Mouse (Mus musculus) hindbrain, embryonic 13.5 days (tissue): Measurements from ENCODE around the gene Amph. TPM values are rescaled to one million over a fixed set of nuclear protein-coding genes. Genes with fewer than 3 reads are reported as not detected.

Experiments used
- ATAC-seq: fragments of 200-750 bp; cut with Nextera tagmentation; 2 replicates; pipeline ENCODE4 v1.8.0; 2017; ENCODE audit warnings: moderate TSS enrichment; ENCODE audit not compliant: low FRiP score
- H3K27ac ChIP-seq: fragments of 300-500 bp; sonication (generic); 2 replicates; pipeline ENCODE4 v1.5.1; 2015; ENCODE audit warnings: inconsistent platforms, mild to moderate bottlenecking, moderate library complexity
- H3K27me3 ChIP-seq: fragments of 300-500 bp; sonication (generic); 2 replicates; pipeline ENCODE4 v1.6.1; 2015; ENCODE audit warnings: mild to moderate bottlenecking, inconsistent platforms
- H3K36me3 ChIP-seq: fragments of 300-500 bp; sonication (generic); 2 replicates; pipeline ENCODE4 v1.6.1; 2015; ENCODE audit warnings: mild to moderate bottlenecking, inconsistent platforms
- H3K4me1 ChIP-seq: fragments of 300-500 bp; sonication (generic); replicated peaks from 2 replicates; pipeline ENCODE4 v1.6.1; 2015; ENCODE audit warnings: inconsistent platforms
- H3K4me2 ChIP-seq: fragments of 300-500 bp; sonication (generic); 2 replicates; pipeline ENCODE4 v1.6.1; 2015; ENCODE audit warnings: inconsistent platforms, mild to moderate bottlenecking, moderate library complexity
- H3K4me3 ChIP-seq: fragments of 300-500 bp; sonication (generic); 2 replicates; pipeline ENCODE4 v1.5.1; 2015; ENCODE audit warnings: mild to moderate bottlenecking, inconsistent platforms
- H3K9ac ChIP-seq: fragments of 300-500 bp; sonication (generic); 2 replicates; pipeline ENCODE4 v1.6.1; 2015; ENCODE audit warnings: mild to moderate bottlenecking, inconsistent platforms
- H3K9me3 ChIP-seq: fragments of 300-500 bp; sonication (generic); 2 replicates; pipeline ENCODE4 v1.6.1; 2016; ENCODE audit warnings: inconsistent platforms
- WGBS: fragments of 180-500 bp; shearing (Covaris S2); methylation state at CpG from one replicate; pipeline ENCODE4 v1.1.7; 2015; 5-methylcytosine and 5-hydroxymethylcytosine counted together
- polyA plus RNA-seq: library from polyadenylated mRNA; unstranded; fragments of >200 nt; fragmentation: Nextera tagmentation; extraction: Ambion mirVana; gene quantifications from 2 replicates; pipeline ENCODE4 v1.2.1, GENCODE M21; 2015

Amph gene
- polyA plus RNA-seq, 1 experiment from 2014 or later, result 42.8 TPM

GRCm38 (mm10) chr13:18987266-18987665 lies 39.3 kb downstream of the Amph start:
- 46% methylated on average over 4 of the region's 4 CpGs for WGBS
- Histone ChIP-seq H3K4me1 (0 out of 2 replicates have a peak, but pooled peaks cover 5% of the 10 kb centered on the region), H3K27ac (no peak overlapping the region), H3K9me3 (no peaks in the 10 kb centered on the region), H3K9ac (no peak overlapping the region), H3K36me3 (no peaks in the 10 kb centered on the region), H3K27me3 (no peaks in the 10 kb centered on the region), H3K4me3 (no peak overlapping the region), H3K4me2 (no peak overlapping the region)
- no peak for ATAC-seq

GRCm38 (mm10) chr13:18988323-18988722 lies 40.3 kb downstream of the Amph start:
- WGBS, result 77% methylated on average over 4 of the region's 4 CpGs
- no peak overlapping the region for H3K4me2 ChIP-seq
- ATAC-seq, result no peak
- H3K27me3 ChIP-seq, result no peaks in the 10 kb centered on the region
- H3K36me3 ChIP-seq, result no peaks in the 10 kb centered on the region
- H3K4me3 ChIP-seq, result no peak overlapping the region
- H3K9ac ChIP-seq, result no peak overlapping the region
- no peak overlapping the region for H3K27ac ChIP-seq
- H3K9me3 ChIP-seq, result no peaks in the 10 kb centered on the region
- 0 out of 2 replicates have a peak, but pooled peaks cover 5% of the 10 kb centered on the region for H3K4me1 ChIP-seq

GRCm38 (mm10) chr13:18989185-18989714 lies 41.2 kb downstream of the Amph start:
- Histone ChIP-seq H3K27ac (no peak overlapping the region), H3K4me2 (no peak overlapping the region), H3K27me3 (no peaks in the 10 kb centered on the region), H3K9me3 (no peaks in the 10 kb centered on the region), H3K4me3 (no peak overlapping the region), H3K36me3 (no peaks in the 10 kb centered on the region), H3K4me1 (0 out of 2 replicates have a peak, but pooled peaks cover 5% of the 10 kb centered on the region), H3K9ac (no peak overlapping the region)
- WGBS, result 24% methylated on average over 8 of the region's 8 CpGs
- ATAC-seq, result peak; percentile 21; the same call in 1 of the 2 replicates

- Histone ChIP-seq H3K4me1 (no peaks in the 10 kb centered on the region), H3K4me2 (no peak overlapping the region), H3K27ac (no peak overlapping the region), H3K36me3 (no peaks in the 10 kb centered on the region), H3K9me3 (no peaks in the 10 kb centered on the region), H3K27me3 (no peaks in the 10 kb centered on the region), H3K4me3 (no peak overlapping the region), H3K9ac (no peak overlapping the region)
- ATAC-seq, result no peak
- 95% methylated on average over 9 of the region's 9 CpGs for WGBS
Measured at GRCm38 (mm10) chr13:19002502-19002901, 54.5 kb downstream of the Amph start.

GRCm38 (mm10) chr13:19004406-19004805 lies 56.4 kb downstream of the Amph start:
- no peak overlapping the region for H3K4me3 ChIP-seq
- H3K9me3 ChIP-seq, result no peaks in the 10 kb centered on the region
- no peaks in the 10 kb centered on the region for H3K4me1 ChIP-seq
- H3K27ac ChIP-seq, result no peak overlapping the region
- H3K4me2 ChIP-seq, result no peak overlapping the region
- H3K36me3 ChIP-seq, result no peaks in the 10 kb centered on the region
- H3K27me3 ChIP-seq, result no peaks in the 10 kb centered on the region
- ATAC-seq, result no peak
- H3K9ac ChIP-seq, result no peak overlapping the region
- 75% methylated on average over 5 of the region's 5 CpGs for WGBS

GRCm38 (mm10) chr13:19008440-19008839 lies 60.4 kb downstream of the Amph start:
- ATAC-seq, result no peak
- Histone ChIP-seq H3K27ac (no peak overlapping the region), H3K9ac (no peak overlapping the region), H3K4me2 (no peak overlapping the region), H3K4me1 (no peaks in the 10 kb centered on the region), H3K36me3 (no peaks in the 10 kb centered on the region), H3K4me3 (no peak overlapping the region), H3K27me3 (no peaks in the 10 kb centered on the region), H3K9me3 (no peaks in the 10 kb centered on the region)
- WGBS, result 82% methylated on average over 3 of the region's 3 CpGs

- H3K4me1 ChIP-seq, result no peaks in the 10 kb centered on the region
- H3K4me2 ChIP-seq, result no peak overlapping the region
- H3K27me3 ChIP-seq, result no peaks in the 10 kb centered on the region
- WGBS, result 94% methylated on average over 4 of the region's 4 CpGs
- no peak overlapping the region for H3K9ac ChIP-seq
- no peak overlapping the region for H3K27ac ChIP-seq
- H3K9me3 ChIP-seq, result no peaks in the 10 kb centered on the region
- no peak for ATAC-seq
- H3K36me3 ChIP-seq, result no peaks in the 10 kb centered on the region
- no peak overlapping the region for H3K4me3 ChIP-seq
Measured at GRCm38 (mm10) chr13:19014825-19015375, 66.9 kb downstream of the Amph start.

- Histone ChIP-seq H3K4me1 (no peaks in the 10 kb centered on the region), H3K36me3 (no peaks in the 10 kb centered on the region), H3K9ac (no peak overlapping the region), H3K9me3 (no peaks in the 10 kb centered on the region), H3K27ac (no peak overlapping the region), H3K4me2 (no peak overlapping the region), H3K4me3 (no peak overlapping the region), H3K27me3 (no peaks in the 10 kb centered on the region)
- ATAC-seq, result no peak
- WGBS, result 85% methylated on average over 2 of the region's 2 CpGs
Measured at GRCm38 (mm10) chr13:19021529-19021928, 73.5 kb downstream of the Amph start.

GRCm38 (mm10) chr13:19022310-19022709 lies 74.3 kb downstream of the Amph start:
- Histone ChIP-seq H3K36me3 (no peaks in the 10 kb centered on the region), H3K4me1 (no peaks in the 10 kb centered on the region), H3K4me2 (no peak overlapping the region), H3K9me3 (no peaks in the 10 kb centered on the region), H3K27ac (no peak overlapping the region), H3K4me3 (no peak overlapping the region), H3K27me3 (no peaks in the 10 kb centered on the region), H3K9ac (no peak overlapping the region)
- ATAC-seq, result no peak
- WGBS, result 75% methylated on average over 3 of the region's 3 CpGs

- WGBS, result 72% methylated on average over 2 of the region's 2 CpGs
- Histone ChIP-seq H3K27me3 (no peaks in the 10 kb centered on the region), H3K4me3 (no peak overlapping the region), H3K4me1 (no peaks in the 10 kb centered on the region), H3K9me3 (no peaks in the 10 kb centered on the region), H3K27ac (no peak overlapping the region), H3K9ac (no peak overlapping the region), H3K36me3 (no peaks in the 10 kb centered on the region), H3K4me2 (no peak overlapping the region)
- ATAC-seq, result no peak
Measured at GRCm38 (mm10) chr13:19025091-19025688, 77.2 kb downstream of the Amph start.

GRCm38 (mm10) chr13:19025906-19026305 lies 77.9 kb downstream of the Amph start:
- H3K4me2 ChIP-seq, result no peak overlapping the region
- no peaks in the 10 kb centered on the region for H3K27me3 ChIP-seq
- ATAC-seq, result no peak
- no peak overlapping the region for H3K9ac ChIP-seq
- H3K9me3 ChIP-seq, result no peaks in the 10 kb centered on the region
- 92% methylated on average over 4 of the region's 4 CpGs for WGBS
- no peak overlapping the region for H3K27ac ChIP-seq
- no peaks in the 10 kb centered on the region for H3K36me3 ChIP-seq
- 0 out of 2 replicates have a peak, but pooled peaks cover under 1% of the 10 kb centered on the region for H3K4me1 ChIP-seq
- no peak overlapping the region for H3K4me3 ChIP-seq

GRCm38 (mm10) chr13:19026923-19027322 lies 78.9 kb downstream of the Amph start:
- Histone ChIP-seq H3K36me3 (no peaks in the 10 kb centered on the region), H3K27me3 (no peaks in the 10 kb centered on the region), H3K9me3 (no peaks in the 10 kb centered on the region), H3K27ac (no peak overlapping the region), H3K4me1 (peaks cover 4% of the 10 kb centered on the region; the same call in 1 of the 2 replicates), H3K4me2 (no peak overlapping the region), H3K9ac (no peak overlapping the region), H3K4me3 (no peak overlapping the region)
- WGBS, result 89% methylated on average over 3 of the region's 3 CpGs
- no peak for ATAC-seq
